Mouse (Mus musculus) liver, adult (tissue): Measurements from ENCODE around the gene Prkd1.

Experiments used
- GATA4 ChIP-seq: IDR thresholded peaks from 2 replicates; pipeline ENCODE4 v1.6.1; 2014; ENCODE audit warnings: mild to moderate bottlenecking, low read length; ENCODE audit not compliant: insufficient replicate concordance

Prkd1 gene

GRCm38 (mm10) chr12:50524061-50524460 lies 124.8 kb downstream of the Prkd1 start:
- no peak for TF ChIP-seq GATA4

GRCm38 (mm10) chr12:50514526-50514925 lies 134.4 kb downstream of the Prkd1 start:
- TF ChIP-seq GATA4 = no peak

- no peak for TF ChIP-seq GATA4
These were observed 137.2 kb downstream of the Prkd1 start for GRCm38 (mm10) chr12:50511486-50512225.

- no peak for TF ChIP-seq GATA4
These were observed 140.1 kb downstream of the Prkd1 start for GRCm38 (mm10) chr12:50508762-50509161.

GRCm38 (mm10) chr12:50499796-50500504 lies 148.9 kb downstream of the Prkd1 start:
- no peak for TF ChIP-seq GATA4

GRCm38 (mm10) chr12:50496006-50496405 lies 152.9 kb downstream of the Prkd1 start:
- TF ChIP-seq GATA4 = no peak

GRCm38 (mm10) chr12:50479784-50480183 lies 169.1 kb downstream of the Prkd1 start:
- no peak for TF ChIP-seq GATA4

- TF ChIP-seq GATA4 = no peak
These were observed 191.7 kb downstream of the Prkd1 start for GRCm38 (mm10) chr12:50457151-50457550.

GRCm38 (mm10) chr12:50451761-50452160 lies 197.1 kb downstream of the Prkd1 start:
- no peak for TF ChIP-seq GATA4

GRCm38 (mm10) chr12:50436660-50437059 lies 212.2 kb downstream of the Prkd1 start:
- TF ChIP-seq GATA4 = no peak

- no peak for TF ChIP-seq GATA4
These were observed 218.7 kb downstream of the Prkd1 start for GRCm38 (mm10) chr12:50430129-50430703.

GRCm38 (mm10) chr12:50352404-50352803 lies 296.5 kb downstream of the Prkd1 start:
- TF ChIP-seq GATA4 = no peak

- TF ChIP-seq GATA4 = no peak
These were observed 315.7 kb downstream of the Prkd1 start for GRCm38 (mm10) chr12:50333182-50333581.

GRCm38 (mm10) chr12:50314634-50315033 lies 334.3 kb downstream of the Prkd1 start:
- TF ChIP-seq GATA4 = no peak

GRCm38 (mm10) chr12:50309276-50309675 lies 339.6 kb downstream of the Prkd1 start:
- TF ChIP-seq GATA4 = no peak

- TF ChIP-seq GATA4 = no peak
These were observed 347.6 kb downstream of the Prkd1 start for GRCm38 (mm10) chr12:50301334-50301733.
